Mouse (Mus musculus): ENCODE measurements around the gene Eif4a2. TPM values are rescaled to one million over a fixed set of nuclear protein-coding genes. Genes with fewer than 3 reads are reported as not detected.

Gene Eif4a2
- polyA plus RNA-seq, 1 experiment from 2014 or later = 270 TPM

DNA sequence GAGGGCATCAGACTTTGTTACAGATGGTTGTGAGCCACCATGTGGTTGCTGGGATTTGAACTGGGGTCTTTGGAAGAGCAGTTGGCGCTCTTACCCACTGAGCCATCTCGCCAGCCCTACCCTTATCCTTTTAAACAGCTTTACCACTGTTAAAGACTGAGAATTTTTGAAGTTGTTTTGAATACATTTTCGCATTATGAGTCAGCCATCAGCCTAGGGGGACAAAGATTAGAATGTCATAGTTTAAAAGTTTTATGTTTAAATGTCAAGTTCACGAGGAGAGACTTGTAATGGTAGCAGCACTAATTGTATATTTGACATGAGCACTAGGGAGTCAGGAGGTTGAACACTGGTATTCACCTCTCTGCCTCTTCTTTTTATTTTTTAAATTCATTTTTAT, 15.9 kb downstream of the Eif4a2 start:
- H3K4me1 ChIP-seq (ENCODE audit: control insufficient read depth, insufficient read depth, low read length) = peaks cover 6% of the 10 kb centered on the region
- ATAC-seq (ENCODE audit: insufficient number of reproducible peaks, insufficient read depth, low FRiP score, low read depth) = no peak
- H3K36me3 ChIP-seq (ENCODE audit: control insufficient read depth, insufficient read depth, low read length) = peaks cover 25% of the 10 kb centered on the region
- H3K27ac ChIP-seq (ENCODE audit: low read length) = no peak overlapping the region
- no peak overlapping the region for H3K4me3 ChIP-seq (ENCODE audit: low read depth, low read length)
- H3K9me3 ChIP-seq (ENCODE audit: control insufficient read depth, low read depth, low read length) = no peaks in the 10 kb centered on the region
- WGBS = 92% methylated on average over 4 of the region's 4 CpGs
- no peak overlapping the region for H3K9ac ChIP-seq (replicated peaks; ENCODE audit: low read depth, low read length)
- H3K4me2 ChIP-seq (replicated peaks; ENCODE audit: low read depth, low read length) = no peak overlapping the region
- H3K27me3 ChIP-seq (ENCODE audit: control insufficient read depth, insufficient read depth, low read length) = no peaks in the 10 kb centered on the region

DNA sequence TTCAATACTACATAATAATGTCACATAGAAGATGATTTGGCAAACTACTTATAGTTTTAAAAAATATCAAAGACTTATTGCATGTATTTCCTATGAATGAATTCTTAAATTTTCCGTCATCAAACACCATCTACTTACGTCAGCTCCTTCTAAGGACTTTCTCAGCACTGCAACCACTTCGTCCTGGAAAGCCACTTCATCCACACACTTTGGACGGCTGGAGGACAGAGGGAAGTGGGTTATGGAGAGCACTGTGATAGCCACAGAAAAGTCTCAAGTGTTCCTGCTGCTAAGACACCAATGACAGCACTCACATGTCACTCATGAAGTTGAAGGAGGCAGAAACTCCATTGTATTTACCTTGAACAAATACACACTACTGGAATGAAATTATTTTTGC, 17.2 kb downstream of the Eif4a2 start:
- 94% methylated on average over 4 of the region's 4 CpGs for WGBS
- Histone ChIP-seq H3K27ac (ENCODE audit: low read length) (no peak overlapping the region), H3K4me1 (ENCODE audit: control insufficient read depth, insufficient read depth, low read length) (peaks cover 10% of the 10 kb centered on the region), H3K4me2 (replicated peaks; ENCODE audit: low read depth, low read length) (no peak overlapping the region), H3K9me3 (ENCODE audit: control insufficient read depth, low read depth, low read length) (no peaks in the 10 kb centered on the region), H3K9ac (replicated peaks; ENCODE audit: low read depth, low read length) (no peak overlapping the region), H3K4me3 (ENCODE audit: low read depth, low read length) (no peak overlapping the region), H3K27me3 (ENCODE audit: control insufficient read depth, insufficient read depth, low read length) (no peaks in the 10 kb centered on the region), H3K36me3 (ENCODE audit: control insufficient read depth, insufficient read depth, low read length) (peaks cover 23% of the 10 kb centered on the region)
- ATAC-seq (ENCODE audit: insufficient number of reproducible peaks, insufficient read depth, low FRiP score, low read depth) = no peak

DNA sequence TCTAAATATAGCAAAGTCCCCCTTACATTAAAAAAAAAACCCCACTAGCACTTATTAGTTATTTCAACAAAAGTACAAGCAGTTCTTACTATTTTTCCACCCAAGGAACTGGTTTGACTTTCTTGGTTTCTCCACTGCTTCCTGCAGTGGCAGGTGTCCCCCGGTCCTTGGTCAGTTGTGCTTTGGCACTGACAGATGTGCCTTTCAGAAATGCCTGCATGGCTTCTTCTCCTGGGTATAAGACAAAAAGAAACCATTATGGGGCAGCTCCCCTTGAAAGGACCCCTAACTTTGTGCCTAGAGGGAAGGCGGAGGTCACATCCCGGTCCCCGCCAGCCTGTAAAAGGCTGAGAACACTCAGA, 20.0 kb downstream of the Eif4a2 start:
- 0% methylated on average over 4 of the region's 4 CpGs for WGBS
- no peaks in the 10 kb centered on the region for H3K9me3 ChIP-seq (ENCODE audit: control insufficient read depth, low read depth, low read length)
- H3K4me1 ChIP-seq (ENCODE audit: control insufficient read depth, insufficient read depth, low read length) = peaks cover 10% of the 10 kb centered on the region
- peak overlapping the region; percentile 89 for H3K4me2 ChIP-seq (replicated peaks; ENCODE audit: low read depth, low read length)
- H3K27ac ChIP-seq (ENCODE audit: low read length) = peak overlapping the region; percentile 98
- H3K9ac ChIP-seq (replicated peaks; ENCODE audit: low read depth, low read length) = peak overlapping the region; percentile 82
- peaks cover 4% of the 10 kb centered on the region for H3K36me3 ChIP-seq (ENCODE audit: control insufficient read depth, insufficient read depth, low read length)
- no peaks in the 10 kb centered on the region for H3K27me3 ChIP-seq (ENCODE audit: control insufficient read depth, insufficient read depth, low read length)
- H3K4me3 ChIP-seq (ENCODE audit: low read depth, low read length) = peak overlapping the region; percentile 60
- peak; percentile 17; the same call in 1 of the 2 replicates for ATAC-seq (ENCODE audit: insufficient number of reproducible peaks, insufficient read depth, low FRiP score, low read depth)

DNA sequence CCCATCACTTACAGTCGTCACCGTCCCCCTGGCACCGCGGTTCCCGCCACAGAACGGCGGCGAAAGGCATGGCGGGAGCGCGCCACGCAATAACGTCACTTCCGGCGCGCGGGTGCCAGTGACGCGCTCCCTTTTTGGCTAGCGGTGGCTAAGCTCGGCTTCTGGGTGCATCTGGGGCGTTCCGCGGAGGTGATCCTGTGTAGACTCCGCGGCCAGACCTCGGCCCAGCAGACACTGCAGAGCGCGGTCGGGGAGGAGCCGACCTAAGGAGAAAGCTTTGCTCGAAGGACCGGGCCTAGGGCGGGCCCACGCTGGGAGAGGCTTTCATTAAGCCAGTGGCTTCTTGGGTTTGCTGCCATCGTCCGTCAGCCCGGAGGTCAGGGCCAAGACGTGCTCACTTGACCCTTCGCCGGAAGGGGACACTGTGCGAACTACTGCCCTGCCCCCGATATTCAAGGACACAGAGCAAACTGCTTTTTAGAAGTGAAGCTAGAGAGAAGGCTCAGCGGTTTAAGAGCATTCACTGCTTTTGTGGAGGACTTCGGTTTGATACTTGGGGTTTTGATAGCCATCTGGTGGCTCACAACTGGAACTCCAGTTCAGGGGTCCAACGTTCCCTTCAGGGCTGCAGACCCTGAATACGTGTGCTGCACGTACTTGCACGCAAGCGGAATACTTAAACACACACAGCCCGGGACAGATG, 20.6 kb downstream of the Eif4a2 start, which contains the start of gene Rfc4:
Gene Rfc4 (minus strand): TSS at position 65 of the 703 bp plus-strand sequence.
- H3K9ac ChIP-seq (replicated peaks; ENCODE audit: low read depth, low read length) = peak within 1 kb of the TSS; percentile 82
- H3K9me3 ChIP-seq (ENCODE audit: control insufficient read depth, low read depth, low read length) = no peaks in the 10 kb centered on the region
- no peaks in the 10 kb centered on the region for H3K36me3 ChIP-seq (ENCODE audit: control insufficient read depth, insufficient read depth, low read length)
- H3K4me1 ChIP-seq (ENCODE audit: control insufficient read depth, insufficient read depth, low read length) = peaks cover 10% of the 10 kb centered on the region
- peak; percentile 91 for ATAC-seq (ENCODE audit: insufficient number of reproducible peaks, insufficient read depth, low FRiP score, low read depth)
- H3K4me2 ChIP-seq (replicated peaks; ENCODE audit: low read depth, low read length) = peak within 1 kb of the TSS; percentile 89
- H3K27ac ChIP-seq (ENCODE audit: low read length) = peak within 1 kb of the TSS; percentile 98
- no peaks in the 10 kb centered on the region for H3K27me3 ChIP-seq (ENCODE audit: control insufficient read depth, insufficient read depth, low read length)
- under 1% methylated on average over 51 of the region's 51 CpGs for WGBS
- peak within 1 kb of the TSS; percentile 60 for H3K4me3 ChIP-seq (ENCODE audit: low read depth, low read length)

DNA sequence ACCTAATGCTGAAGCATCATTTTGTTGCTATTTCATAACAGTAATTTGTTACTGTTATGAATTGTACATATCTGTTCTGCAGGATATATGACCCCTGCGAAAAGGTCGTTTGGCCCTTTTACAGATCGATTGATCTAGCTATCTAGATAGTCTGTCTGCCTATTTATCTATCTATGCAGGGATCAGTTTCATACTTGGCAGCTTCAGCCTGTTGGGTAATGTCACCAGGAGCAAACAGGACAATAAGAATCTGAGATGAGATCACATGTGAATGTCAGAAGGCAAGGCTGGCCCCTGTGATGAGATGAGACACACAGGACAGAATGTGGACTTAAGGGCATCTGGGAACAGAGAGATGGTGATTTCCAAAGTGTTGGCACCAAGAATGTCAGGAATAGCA, 23.1 kb downstream of the Eif4a2 start:
- no peak overlapping the region for H3K4me3 ChIP-seq (ENCODE audit: low read depth, low read length)
- no peaks in the 10 kb centered on the region for H3K36me3 ChIP-seq (ENCODE audit: control insufficient read depth, insufficient read depth, low read length)
- no peaks in the 10 kb centered on the region for H3K9me3 ChIP-seq (ENCODE audit: control insufficient read depth, low read depth, low read length)
- no peak overlapping the region for H3K27ac ChIP-seq (ENCODE audit: low read length)
- ATAC-seq (ENCODE audit: insufficient number of reproducible peaks, insufficient read depth, low FRiP score, low read depth) = no peak
- whole genome bisulfite sequencing = 88% methylated on average over 3 of the region's 3 CpGs
- no peaks in the 10 kb centered on the region for H3K27me3 ChIP-seq (ENCODE audit: control insufficient read depth, insufficient read depth, low read length)
- no peak overlapping the region for H3K9ac ChIP-seq (replicated peaks; ENCODE audit: low read depth, low read length)
- H3K4me2 ChIP-seq (replicated peaks; ENCODE audit: low read depth, low read length) = no peak overlapping the region
- peaks cover 10% of the 10 kb centered on the region for H3K4me1 ChIP-seq (ENCODE audit: control insufficient read depth, insufficient read depth, low read length)

DNA sequence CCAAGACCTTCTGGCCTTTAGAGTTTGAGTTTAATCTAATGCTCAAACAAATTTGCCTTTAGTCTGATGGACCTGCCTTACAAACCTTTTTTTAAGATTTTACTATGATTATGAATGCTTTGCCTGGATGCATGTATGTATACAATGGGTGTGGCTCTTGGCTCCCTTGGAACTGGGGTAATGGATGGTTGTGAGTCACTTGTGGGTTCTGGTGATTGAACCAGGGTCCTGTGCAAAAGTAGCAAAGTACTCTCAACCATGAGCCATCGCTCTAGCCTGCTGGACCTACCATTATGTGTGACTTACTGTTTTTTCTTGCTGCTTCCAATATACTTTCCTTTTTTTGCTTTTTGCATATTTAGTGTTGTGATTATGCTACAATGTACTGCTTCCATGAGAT, 25.1 kb downstream of the Eif4a2 start:
- Histone ChIP-seq H3K36me3 (ENCODE audit: control insufficient read depth, insufficient read depth, low read length) (no peaks in the 10 kb centered on the region), H3K4me2 (replicated peaks; ENCODE audit: low read depth, low read length) (no peak overlapping the region), H3K9me3 (ENCODE audit: control insufficient read depth, low read depth, low read length) (no peaks in the 10 kb centered on the region), H3K9ac (replicated peaks; ENCODE audit: low read depth, low read length) (no peak overlapping the region), H3K4me3 (ENCODE audit: low read depth, low read length) (no peak overlapping the region), H3K27ac (ENCODE audit: low read length) (no peak overlapping the region), H3K27me3 (ENCODE audit: control insufficient read depth, insufficient read depth, low read length) (no peaks in the 10 kb centered on the region), H3K4me1 (ENCODE audit: control insufficient read depth, insufficient read depth, low read length) (peaks cover 4% of the 10 kb centered on the region; the same call in 1 of the 2 replicates)
- WGBS = 88% methylated on average over 1 of the region's 1 CpGs
- ATAC-seq (ENCODE audit: insufficient number of reproducible peaks, insufficient read depth, low FRiP score, low read depth) = no peak

DNA sequence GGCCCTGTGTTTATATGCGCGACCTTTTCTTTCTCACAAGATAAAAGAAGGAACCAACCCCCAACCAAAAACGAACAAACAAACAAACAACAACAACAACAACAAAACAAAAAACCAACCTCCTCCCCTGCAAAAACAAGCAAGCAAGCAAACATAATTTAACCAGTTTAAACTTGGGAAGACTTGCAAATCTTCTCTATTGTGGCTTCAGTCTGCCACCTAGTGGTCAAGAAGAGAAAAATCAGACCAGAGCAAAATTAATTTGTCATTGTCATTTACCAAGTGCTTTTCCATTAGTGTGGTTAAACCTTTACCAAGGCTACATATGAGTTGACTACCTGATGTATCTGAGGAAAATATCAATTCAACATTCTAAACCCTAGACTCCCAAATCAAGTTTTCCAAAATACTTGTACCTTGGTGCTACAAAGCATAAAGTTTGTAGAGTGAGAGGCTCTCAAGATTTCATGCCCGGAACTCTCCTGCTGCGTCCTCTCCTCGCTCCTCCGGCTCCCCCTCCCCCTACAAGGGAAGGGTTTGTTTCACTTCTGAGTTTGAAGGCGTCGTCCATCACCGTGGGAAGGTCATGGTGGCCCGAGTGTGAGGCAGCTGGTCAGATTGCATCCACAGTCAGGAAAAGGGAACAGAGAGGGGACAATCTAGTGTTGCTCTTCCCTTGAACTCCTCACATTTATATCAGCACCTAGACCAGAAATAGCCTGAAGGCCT, 28.3 kb downstream of the Eif4a2 start:
- Histone ChIP-seq H3K27me3 (ENCODE audit: control insufficient read depth, insufficient read depth, low read length) (no peaks in the 10 kb centered on the region), H3K9ac (replicated peaks; ENCODE audit: low read depth, low read length) (no peak overlapping the region), H3K36me3 (ENCODE audit: control insufficient read depth, insufficient read depth, low read length) (no peaks in the 10 kb centered on the region), H3K4me2 (replicated peaks; ENCODE audit: low read depth, low read length) (no peak overlapping the region), H3K27ac (ENCODE audit: low read length) (no peak overlapping the region), H3K4me1 (ENCODE audit: control insufficient read depth, insufficient read depth, low read length) (no peaks in the 10 kb centered on the region), H3K9me3 (ENCODE audit: control insufficient read depth, low read depth, low read length) (no peaks in the 10 kb centered on the region), H3K4me3 (ENCODE audit: low read depth, low read length) (no peak overlapping the region)
- ATAC-seq (ENCODE audit: insufficient number of reproducible peaks, insufficient read depth, low FRiP score, low read depth) = no peak
- WGBS = 17% methylated on average over 11 of the region's 11 CpGs

DNA sequence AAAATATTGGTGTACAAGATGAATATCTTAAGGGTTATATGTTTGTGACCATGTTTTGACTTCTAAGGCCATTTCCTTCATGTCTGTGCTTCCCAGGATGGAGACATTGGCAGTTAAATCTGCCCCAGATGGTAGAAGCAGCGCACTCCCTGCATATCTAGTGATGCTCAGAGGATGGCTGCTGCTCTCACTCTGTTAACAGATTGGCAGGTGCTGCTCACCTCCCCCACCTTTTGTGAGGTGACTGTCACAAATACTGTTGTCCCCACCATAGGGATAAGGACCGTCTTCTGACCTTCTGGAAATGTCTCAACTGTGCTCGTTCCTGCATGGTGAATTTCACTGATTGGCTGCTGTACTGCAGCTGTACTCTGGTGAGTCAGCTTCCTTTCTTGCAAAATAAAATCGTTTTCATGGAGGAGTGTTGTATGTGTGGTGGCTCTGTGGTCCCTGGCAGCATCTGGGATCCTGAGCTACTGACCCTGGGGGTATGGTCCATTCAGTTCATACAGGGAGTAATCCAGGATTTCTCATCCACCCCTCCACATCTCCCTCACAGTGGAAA, 29.2 kb downstream of the Eif4a2 start:
- no peaks in the 10 kb centered on the region for H3K36me3 ChIP-seq (ENCODE audit: control insufficient read depth, insufficient read depth, low read length)
- no peak overlapping the region for H3K9ac ChIP-seq (replicated peaks; ENCODE audit: low read depth, low read length)
- ATAC-seq (ENCODE audit: insufficient number of reproducible peaks, insufficient read depth, low FRiP score, low read depth) = no peak
- WGBS = 63% methylated on average over 4 of the region's 4 CpGs
- H3K27me3 ChIP-seq (ENCODE audit: control insufficient read depth, insufficient read depth, low read length) = no peaks in the 10 kb centered on the region
- no peaks in the 10 kb centered on the region for H3K4me1 ChIP-seq (ENCODE audit: control insufficient read depth, insufficient read depth, low read length)
- no peak overlapping the region for H3K4me3 ChIP-seq (ENCODE audit: low read depth, low read length)
- H3K27ac ChIP-seq (ENCODE audit: low read length) = no peak overlapping the region
- H3K4me2 ChIP-seq (replicated peaks; ENCODE audit: low read depth, low read length) = no peak overlapping the region
- H3K9me3 ChIP-seq (ENCODE audit: control insufficient read depth, low read depth, low read length) = no peaks in the 10 kb centered on the region

Measured in stomach, embryonic 14.5 days (tissue).